Mouse (Mus musculus) induced T-regulatory cell, adult 2 months (primary cell): ENCODE data around the gene Notch1.

Source experiments
- DNase-seq: peaks from one replicate; pipeline ENCODE4 v3.0.0-alpha.2; 2012; ENCODE audit warnings: low read depth

Notch1 gene

DNA sequence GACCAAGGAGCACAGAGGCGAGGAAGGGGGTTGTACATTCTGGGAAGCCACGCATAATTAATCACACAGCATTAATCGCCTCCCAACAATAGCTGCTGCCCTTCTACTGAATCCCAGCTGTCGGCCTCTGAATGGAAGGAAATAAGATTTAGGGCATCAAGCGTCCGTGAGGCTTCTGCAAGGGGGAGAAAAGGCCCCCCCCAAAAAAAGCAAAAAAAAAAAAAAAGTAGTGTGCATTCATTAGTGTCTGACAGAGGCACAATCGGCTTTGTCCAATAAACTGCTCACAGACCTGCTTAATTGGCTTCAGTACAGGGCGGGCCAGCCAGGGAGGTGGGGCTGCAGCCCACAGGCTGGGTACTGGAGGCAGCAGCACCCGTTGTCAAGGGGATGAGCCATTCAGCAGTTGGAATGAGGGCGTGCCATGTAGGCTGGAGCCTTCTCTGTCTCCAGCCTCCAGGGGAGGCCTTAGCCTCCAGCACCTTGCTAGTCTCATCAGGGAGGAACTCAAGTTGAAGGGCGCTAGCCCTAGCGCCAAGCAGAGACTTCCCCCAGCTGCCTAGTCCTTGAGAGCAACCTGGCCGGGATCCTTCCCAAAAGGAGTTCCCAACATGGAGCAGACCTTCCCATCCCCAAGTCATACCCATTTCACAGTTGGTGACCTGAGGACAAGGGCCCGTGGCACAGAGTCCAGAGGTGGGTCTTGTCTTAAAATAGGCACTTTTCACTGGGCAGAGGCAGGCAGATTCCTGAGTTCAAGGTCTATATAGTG is 15.7 kb downstream of the Notch1 start:
- DNase-seq: peak; percentile 23

DNA sequence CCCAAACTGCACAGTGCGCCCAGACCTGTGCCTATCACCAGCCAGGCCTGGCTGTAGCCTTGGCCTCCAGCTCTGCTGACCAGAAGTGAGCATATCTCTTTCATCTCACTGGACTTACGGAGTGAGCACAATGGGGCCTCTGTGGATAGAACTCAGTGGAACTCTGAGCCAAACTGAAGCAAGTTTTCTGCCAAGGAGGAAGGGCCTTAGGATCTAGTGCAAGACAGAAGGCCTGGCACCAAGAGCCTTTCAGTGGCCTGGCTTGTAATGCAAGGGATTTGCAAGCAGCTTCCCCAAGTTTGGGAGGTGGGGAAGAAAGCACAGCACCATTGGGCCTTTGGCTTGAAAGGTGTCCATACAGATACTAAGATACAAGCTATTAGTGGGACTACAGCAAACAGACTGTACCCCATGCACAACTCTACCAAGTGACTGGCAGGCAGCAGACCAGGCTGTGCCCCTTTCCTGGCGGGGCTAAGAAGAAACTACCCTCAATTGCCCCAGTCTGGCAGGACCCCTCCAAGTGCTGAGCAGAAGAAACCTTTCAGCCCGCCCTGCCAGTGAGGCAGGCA is 16.4 kb downstream of the Notch1 start:
- no peak for DNase-seq

DNA sequence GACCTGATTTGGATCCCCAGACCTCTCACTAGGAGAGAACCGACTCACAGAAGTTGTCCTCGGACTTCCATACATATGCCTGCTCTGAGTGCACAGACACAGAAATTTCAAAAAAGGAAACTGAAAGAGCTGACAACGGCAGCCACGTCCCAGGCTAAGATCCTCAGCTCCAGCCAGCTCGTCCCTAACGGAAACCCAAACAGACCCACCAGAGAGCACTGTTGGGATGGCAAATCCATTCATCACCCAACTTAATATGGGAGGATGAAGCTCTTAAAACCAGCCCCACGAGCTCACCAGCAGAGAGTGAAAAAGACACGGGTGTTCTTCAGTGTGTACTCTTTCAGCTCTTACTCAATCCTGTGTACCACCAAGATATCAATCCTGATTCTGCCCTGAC is 17.8 kb downstream of the Notch1 start:
- DNase-seq: peak; percentile 44

DNA sequence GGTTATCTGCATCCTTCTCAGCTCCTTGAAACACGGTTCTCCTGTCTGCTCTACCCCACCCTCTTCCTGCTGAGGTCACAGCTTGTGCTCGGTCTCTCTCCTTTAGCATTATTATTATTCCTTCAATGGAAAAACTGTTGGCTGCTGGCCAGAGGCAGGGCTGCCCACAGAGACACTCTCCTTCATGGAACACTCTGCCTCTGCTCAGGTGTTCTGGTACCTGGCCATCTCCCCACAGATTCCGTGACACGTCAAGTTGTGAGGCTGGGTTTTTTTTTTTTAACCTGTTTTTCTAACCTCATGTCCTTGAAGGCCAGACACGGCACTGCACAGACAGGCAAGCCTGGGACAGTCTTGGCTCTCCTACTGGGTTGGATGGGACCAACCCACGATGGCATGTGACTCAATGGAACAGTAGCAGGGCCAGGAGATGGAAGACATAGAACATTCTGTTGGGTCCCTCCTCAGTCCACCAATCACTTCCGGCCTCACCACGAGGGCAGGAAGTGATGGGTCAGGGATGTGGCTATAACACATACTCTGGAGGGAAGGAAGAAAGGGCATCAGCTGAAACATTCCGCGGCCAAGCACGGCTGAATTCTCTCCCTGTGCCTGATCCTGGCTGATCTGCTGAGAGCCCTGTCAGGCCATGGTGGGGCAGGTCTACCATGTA is 18.5 kb downstream of the Notch1 start:
- peak; percentile 81 for DNase-seq

DNA sequence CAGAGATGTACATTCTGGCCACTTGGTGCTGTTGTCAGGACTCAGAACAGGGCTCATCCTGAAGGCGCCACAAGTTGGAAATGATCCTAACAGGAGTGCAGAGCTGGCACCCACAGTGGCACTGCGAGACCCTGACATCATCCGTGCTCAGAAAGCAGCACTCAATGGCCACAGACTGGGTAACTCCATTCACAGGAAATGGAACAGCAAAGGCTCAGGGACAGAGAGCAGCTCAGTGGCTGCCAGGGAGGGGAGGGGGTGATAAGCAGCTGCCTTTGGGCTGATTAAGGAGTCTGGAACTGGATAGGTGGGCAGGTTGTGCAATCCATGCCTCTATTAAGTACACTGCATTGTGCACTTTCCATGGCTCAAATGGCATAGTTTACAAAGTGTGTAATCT is 20.0 kb downstream of the Notch1 start:
- peak; percentile 56 for DNase-seq

DNA sequence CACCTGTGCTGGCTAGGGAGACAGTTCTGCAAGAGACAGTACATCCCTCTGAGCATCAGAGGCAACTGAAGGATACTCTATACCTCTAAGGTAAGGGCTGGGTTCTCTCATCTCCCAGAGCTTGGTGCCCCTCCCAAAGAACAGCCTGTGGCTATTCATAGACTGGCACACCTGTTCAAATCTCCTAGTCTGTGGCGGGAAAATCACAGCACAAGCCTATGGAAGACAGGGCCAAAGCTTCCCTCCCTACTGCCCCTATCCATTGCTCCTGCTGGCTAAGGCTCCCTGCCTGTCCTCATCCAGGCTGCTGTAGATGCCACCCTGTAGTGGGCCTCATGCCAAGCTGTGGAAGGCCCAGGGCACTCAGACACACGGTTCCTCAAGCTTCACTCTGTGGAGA is 20.8 kb downstream of the Notch1 start:
- DNase-seq: no peak

DNA sequence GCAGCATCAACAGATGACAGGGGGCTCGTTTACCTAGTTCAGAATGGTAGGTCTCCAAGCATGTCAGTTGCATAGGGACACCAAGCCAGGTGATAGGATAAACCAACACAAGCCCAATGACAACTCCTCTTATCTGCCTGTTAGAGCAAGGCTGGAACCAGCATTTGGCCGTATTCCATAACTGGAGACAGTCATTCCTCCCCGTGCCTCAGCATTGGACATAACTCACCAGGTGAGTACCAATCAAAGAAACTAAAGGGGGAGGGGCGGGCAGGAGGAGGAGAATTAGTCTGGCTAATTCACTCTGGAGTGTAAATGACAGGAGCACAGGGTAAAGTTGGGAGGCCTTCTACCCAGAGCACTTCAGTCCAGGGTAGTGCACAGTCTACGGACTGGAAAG is 21.5 kb downstream of the Notch1 start:
- DNase-seq: no peak

DNA sequence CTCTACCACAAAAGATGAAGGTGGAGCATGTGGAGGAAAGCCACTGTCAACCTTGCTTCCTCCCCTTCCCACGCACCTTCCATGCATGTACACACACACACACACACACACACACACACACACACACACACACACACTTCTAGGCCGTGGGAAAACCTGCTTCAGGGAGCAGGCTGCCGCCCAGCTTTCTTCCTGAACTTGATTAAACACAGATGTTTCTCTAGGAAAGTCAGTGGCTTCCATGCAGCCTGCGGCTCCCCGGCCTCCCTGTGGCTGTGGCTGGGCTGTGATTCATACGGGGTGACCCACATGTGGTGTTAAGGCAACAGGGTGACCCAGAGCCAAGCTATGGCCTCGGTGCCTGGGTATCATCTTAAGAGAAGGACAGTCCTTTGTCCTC is 22.1 kb downstream of the Notch1 start:
- DNase-seq: no peak

DNA sequence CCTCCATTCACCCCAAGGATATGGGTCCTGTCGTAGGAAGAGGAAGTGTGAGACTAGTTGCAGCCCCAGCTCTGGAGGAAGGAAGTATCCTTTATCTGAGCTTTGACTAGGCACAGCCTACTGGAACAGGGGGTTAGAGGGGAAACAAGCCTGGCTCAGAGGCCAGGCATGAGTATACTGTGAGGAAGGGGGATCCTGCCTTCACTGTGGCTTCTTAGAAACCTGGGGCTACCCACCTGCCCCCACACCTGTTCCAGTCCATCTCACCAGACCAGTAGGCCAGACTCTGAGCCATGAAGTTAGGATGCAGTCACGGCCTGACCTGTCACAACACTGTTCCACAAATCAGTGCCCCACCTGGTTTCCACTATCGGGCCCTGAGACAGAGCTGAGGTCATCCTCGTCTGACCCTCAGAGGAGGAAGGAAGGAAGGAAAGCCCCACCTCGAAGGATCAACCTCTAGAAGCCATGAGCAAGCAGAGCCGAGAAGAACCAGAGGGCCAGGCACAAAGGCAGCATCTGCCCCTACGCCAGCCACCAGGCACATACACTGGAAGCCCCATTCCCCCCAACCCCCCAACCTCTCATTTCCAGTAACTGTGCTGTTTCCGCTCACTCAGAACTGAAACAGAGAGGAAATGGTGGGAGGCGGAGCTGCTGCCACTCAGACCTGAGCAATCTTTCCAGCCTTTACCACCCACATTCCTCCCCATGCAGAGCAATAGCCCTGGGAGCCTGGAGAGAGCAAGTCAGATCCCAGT is 23.3 kb downstream of the Notch1 start:
- peak; percentile 89 for DNase-seq

DNA sequence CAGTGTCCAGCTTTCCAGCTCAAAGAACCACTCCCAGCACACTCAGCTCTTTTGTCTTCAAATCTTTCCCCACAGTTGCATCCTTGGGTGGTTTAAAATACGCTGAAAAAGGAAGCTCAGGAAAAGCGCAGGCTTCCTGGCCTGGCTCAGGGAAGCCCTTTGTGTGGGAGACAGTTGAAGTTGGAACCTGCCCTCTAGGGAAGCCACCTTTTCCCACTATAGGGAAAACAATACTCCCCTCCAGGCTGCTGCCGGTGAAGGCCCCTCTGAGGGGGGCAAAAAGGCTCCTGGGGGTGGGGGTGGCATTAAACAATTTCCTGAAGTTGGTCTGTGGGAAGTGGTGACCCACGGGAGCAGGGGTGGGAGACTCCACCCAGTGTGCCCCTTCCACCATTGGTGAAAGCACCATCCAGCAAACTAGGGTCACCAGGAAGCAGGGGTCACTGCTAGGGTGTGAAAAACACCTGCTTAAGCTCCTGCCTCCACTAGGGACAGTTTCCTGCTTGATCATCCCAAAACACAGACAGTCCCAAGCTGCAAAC is 25.6 kb downstream of the Notch1 start:
- DNase-seq: no peak

DNA sequence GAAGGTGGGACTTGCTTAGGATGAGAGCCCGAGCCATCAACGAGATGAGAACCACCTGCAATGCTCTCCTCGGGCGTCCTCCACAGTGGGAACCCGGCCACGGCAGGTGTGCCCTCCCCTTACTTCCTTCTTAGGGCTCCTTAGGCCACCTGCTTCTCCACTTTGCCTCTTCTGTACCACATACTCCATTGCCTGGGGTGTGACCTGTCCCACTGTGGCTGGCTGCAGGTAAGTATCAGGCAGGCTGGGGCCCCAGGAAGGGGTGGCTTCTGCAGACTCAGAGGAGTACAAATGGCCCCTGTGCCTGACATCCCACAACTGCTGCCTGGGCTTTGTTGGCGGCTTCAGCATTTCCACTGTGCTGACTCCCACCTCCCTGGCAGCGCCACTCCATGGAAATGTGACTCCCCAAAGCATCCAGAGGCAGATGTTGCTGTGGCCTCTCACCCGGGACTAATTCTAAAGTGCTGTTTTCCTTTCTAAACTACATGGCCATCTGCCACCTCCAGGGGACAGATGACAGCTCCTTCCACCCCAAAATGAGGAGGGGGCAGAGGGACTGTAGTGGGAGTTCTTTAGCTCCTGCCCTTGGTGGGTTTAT is 27.8 kb downstream of the Notch1 start:
- DNase-seq: no peak

DNA sequence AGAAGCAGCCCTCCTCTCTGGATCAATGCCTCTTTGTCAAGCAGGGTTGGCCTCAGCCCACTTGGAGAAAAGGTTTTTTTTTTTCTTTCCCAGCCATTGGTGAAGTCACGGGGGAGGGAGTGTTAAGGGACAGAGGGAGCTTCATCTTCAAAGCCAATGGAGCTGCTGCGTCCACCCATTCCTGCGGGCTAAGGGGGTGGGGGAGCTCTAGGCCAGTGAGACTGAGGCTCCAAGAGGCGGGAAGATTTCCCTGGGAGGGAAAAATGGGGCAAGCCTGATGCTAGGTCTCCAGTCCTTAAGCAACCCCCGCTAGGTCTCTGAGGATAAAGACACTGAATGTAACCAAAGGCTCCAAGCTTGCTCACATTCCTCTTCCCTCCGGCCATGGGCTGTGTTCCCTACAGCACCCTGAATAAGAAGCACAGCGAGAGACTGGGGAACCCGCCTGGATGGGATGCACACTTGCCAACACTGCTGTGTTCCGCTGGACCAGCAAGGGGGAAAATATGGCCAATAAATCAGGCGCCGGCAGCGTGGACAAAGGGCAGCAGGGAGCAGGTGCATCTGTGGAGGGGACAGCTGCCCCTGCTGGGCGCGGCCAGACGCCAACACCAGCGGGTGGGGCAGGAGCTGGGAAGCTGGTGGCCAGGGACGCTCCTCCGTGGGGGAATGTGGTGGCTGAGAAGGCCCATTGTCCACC is 29.0 kb downstream of the Notch1 start:
- no peak for DNase-seq

DNA sequence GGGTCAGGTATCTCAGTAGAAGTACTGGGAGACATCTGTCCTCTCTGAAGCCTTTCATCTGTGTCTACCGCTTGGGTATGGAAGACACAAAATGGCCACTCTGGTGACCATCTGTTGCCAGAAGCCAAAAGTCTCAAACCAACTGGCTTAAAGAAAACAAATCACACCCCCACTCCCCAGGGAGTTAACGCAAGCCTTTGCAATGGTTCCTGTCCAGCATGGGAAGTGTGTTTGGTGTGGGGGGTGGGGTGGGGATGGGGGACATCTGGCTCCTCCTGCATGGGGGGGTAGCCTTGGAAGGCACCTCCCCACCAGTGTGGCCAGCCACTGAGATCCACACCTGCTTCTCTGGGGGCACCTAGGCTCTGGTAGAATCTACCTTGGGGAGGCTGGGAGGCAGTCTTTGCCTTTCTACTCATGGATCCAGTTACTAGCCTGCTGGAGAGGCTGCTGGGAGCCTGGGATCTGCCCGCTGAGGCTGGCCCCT is 29.6 kb downstream of the Notch1 start:
- no peak for DNase-seq

DNA sequence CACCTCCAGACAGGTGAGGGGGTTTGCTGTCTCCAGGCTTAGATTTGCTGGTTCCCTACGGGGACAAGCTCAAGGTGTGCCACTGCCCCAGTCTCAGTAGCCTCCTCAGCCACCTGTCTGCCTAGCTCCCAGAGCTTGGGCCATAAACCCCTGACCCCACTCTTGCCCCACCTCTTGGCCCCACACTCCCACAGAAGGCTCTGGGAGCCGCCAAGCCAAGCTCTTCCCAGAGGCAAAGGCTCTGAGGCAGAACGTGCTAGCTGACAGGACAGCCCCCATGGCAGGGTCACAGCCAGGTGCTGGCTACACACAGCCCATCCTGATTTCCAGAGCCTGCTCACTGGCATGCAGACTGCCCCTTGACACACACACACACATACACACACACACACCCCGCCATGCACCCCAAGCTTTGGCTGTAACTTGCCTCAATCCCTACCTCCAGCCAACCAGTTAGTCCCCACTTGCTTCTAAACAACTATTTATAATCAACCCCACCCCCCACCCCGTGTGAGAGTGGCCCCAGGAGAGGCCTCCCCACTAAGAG is 30.1 kb downstream of the Notch1 start:
- DNase-seq: no peak

DNA sequence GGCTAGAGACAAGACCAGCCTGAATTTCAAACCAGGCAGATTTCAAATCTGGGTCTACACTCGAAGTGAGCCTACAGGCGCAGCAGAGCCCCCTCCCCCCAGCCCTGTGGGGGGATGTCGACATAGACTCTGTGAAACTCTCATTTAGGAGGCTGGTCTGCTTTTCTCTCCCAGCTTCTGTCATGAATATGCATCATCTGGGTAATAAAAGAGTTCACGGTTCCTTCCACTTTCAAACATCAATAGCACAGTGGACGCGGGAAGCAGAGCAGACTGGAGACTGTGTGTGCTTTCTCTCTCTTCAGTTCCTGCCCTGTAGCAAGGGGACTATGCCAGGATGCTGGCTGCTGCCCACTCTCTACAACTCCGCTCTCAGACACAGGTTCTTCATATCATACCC is 30.8 kb downstream of the Notch1 start:
- DNase-seq: no peak

DNA sequence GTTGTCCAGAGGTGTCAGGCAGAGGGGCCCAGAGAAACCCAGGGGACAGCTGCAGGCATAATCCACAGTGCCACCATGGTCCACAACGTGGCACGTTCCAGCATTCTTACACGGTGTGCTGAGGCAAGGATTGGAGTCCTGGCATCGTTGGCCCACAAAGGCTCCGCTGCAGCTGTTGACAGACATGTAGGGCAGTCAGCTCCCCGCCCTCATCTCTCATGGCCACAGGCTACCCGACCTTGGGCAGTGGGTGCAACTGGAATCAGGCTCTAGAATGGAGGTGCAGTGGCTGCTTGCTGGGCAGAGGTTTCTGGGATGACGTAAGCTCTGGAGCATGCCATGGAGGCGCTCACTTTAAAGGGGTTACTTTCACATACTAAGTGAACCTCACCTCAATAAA is 31.2 kb downstream of the Notch1 start:
- DNase-seq: no peak

DNA sequence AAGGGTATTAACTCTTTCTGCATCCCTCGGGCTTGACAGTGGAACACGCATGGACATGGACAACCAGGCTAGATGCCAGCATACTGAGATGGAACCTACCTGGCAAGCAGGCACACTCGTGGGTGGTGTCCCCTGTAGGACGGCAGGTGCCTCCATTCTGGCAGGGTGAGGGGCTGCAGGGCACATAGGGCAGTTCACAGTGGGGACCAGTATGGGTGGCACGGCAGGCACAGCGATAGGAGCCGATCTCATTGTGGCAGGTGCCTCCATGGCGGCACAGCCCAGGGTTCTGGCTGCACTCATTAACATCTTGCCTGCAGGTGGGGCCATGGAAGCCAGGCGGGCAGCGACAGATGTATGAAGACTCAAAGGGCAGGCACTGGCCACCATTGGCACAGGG is 32.3 kb downstream of the Notch1 start:
- no peak for DNase-seq

DNA sequence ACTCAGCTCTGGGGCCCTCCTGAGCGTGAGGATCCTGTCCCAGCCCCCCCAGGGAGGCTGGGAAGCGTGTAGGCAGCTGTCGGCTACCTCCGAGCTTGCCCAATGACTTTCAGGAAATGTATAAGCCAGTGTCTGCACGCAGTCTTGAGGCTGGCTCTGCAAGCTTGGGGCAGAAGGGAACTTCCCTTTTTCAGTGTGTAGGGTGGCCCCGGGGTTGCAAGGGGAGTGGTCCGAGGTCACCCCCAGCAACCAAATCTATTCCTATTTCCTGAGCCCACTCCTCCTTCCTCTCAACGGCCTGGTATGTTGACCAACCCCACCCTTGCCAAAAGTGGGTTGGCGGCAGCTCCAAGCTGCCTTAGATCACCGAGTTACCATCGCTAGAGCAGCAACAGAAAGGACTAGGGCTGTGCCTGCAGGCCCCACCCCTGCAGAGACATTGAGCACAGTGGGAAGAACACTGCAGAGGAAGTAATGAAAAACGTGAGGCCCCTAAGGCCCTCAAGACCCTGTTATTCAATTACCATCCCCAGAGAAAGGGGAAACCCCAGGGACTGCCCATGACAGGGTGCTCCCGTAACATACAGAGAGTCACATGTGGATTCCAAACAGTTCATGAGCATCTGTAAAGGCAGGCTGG is 33.1 kb downstream of the Notch1 start:
- DNase-seq: peak; percentile 74

DNA sequence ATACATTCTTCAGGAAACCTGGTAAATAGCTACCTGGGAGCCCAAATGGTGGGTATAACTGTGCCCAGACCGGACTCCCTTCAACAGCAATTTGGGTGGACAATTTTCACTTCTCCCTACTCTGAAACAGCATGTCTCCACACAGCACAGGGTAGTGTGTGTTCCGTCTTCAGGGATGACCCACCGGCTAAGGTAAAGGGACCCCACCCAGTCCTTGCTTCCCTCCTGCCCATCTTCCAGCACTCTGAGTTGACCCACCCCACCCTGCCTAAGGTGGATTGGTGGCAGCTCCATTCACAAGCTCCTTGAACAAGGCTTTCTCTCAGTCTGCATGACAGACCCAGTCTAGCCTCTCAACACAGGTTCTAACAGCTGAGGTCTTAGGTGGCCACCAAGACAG is 33.6 kb downstream of the Notch1 start:
- DNase-seq: no peak

DNA sequence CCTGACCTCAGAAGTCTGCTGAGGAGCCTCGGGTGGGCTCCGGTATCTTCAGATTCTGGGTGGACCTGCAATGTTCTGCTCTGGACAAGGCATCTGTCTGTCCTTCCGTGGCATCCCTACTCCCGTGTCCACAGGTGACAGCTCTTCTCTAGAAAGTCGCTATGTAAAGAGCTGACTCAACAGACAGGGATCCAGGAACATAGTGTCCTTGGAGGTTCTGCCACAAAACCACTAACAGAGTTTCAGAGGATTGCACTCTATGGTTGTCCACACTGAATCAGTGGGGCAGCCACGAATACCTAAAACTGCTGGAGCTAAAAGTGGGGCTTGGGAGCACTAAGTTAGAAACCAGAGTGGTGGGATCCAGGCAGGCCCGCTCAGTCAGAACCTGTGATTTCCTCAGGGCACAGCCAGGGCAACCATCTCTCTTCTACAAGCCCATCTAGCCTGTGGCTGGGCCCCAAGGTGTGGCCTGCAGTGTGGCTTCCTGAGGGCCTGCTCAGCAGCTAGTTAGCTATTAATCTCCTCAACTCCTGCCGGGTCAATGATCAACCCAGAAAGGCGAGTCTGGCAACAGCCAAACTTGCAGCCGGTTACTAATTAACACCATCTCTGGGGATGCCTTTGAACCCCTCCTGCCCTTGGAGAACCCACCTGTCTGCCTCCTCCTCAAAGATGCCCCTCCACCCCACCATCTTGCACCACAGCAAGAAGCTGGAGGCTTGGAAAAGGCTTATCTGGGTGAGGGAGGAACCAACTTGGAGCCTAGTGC is 34.6 kb downstream of the Notch1 start:
- no peak for DNase-seq
